21 mouse cellular contexts compared by ENCODE assay signal in genomic region chr8:33108914-33109313, GRCm38 (mm10).
DNase-seq lines count a peak whose midpoint lies in the region; TF ChIP-seq lines count a peak whose summit lies in the region.
"Had no signal": no experiment of that assay in that cellular context is flagged by ENCODE, and none has a peak within 500 bp of the region (broad histone marks: within the 10 kb centered on the region; RNA-seq: fewer than 3 reads in every experiment).

No protein-coding gene starts in this region.

- DNase-seq in 416B (ENCODE audit: low read depth) (peak; percentile 2), A20 (ENCODE audit: low read depth, low spot score) (peak; percentile 39), CH12.LX (ENCODE audit: extremely low read depth) (peak; percentile 71)
- no peak for DNase-seq in urinary bladder, postnatal 4 days (ENCODE audit: low spot score in 2 of 2)
- DNase-seq in forebrain, embryonic 10.5 days (ENCODE audit: extremely low spot score, low spot score) = no peak
- DNase-seq in layer of hippocampus, adult 8-10 months (ENCODE audit: low spot score in 2 of 2) = no peak
- DNase-seq: adrenal gland, adult 2 months; adrenal gland, adult 8-10 months; adrenal gland, postnatal 10 days; adrenal gland, postnatal 14 days; adrenal gland, postnatal 25 days; adrenal gland, postnatal 36 days; B cell, adult 2 months; cerebellum, adult 11 months; cerebellum, adult 11-12 months; cerebellum, adult 18-20 months; cerebellum, adult 2 months; cerebellum, adult 8-10 months; cerebellum, adult 9-10 months had no signal

- 82% methylated on average over 3 of the region's 3 CpGs for WGBS in forebrain, embryonic 10.5 days

- H3K9ac ChIP-seq in CH12.LX (ENCODE audit: insufficient read depth, low read depth) = no peak overlapping the region

- H3K4me2 ChIP-seq in CH12.LX (ENCODE audit: insufficient read depth, low read depth, poor library complexity, severe bottlenecking) = no peak overlapping the region; the same call in 1 of the 2 replicates

- in situ Hi-C loops in CH12.LX (cut with MboI; ENCODE audit: low pct_ligation_motif_present, low pct_unique_long_range_greater_than_20kb, low sequenced_read_pairs) = no loop called here

- H3K9me3 ChIP-seq in CH12.LX (replicated peaks; ENCODE audit: low read length) = no peaks in the 10 kb centered on the region
- H3K9me3 ChIP-seq in forebrain, embryonic 10.5 days = no peaks in the 10 kb centered on the region
- H3K9me3 ChIP-seq: G1E had no signal

- H3K27ac ChIP-seq in CH12.LX (ENCODE audit: insufficient read depth, low read depth) = no peak overlapping the region
- no peak overlapping the region for H3K27ac ChIP-seq in forebrain, embryonic 10.5 days

- no peak for TF ChIP-seq EP300 in CH12.LX (IDR thresholded peaks at IDR 0.05; ENCODE audit: low read length)

- TF ChIP-seq POLR2A in CH12.LX (IDR thresholded peaks at IDR 0.05; ENCODE audit: low read depth, low read length) = no peak

- no peaks in the 10 kb centered on the region for H3K36me3 ChIP-seq in CH12.LX (replicated peaks in 1 of 2; ENCODE audit: control insufficient read depth in 1 of 2, insufficient read depth in 1 of 2, low read length in 1 of 2)
- no peaks in the 10 kb centered on the region for H3K36me3 ChIP-seq in forebrain, embryonic 10.5 days (replicated peaks)
- H3K36me3 ChIP-seq: G1E had no signal

- H3K79me2 ChIP-seq in CH12.LX (replicated peaks; ENCODE audit: control insufficient read depth, extremely low read depth, insufficient read depth, poor library complexity, severe bottlenecking) = no peaks in the 10 kb centered on the region

- peaks cover 4 to 18% of the 10 kb centered on the region in 2 experiments; a peak in 3 of 4 replicates for H3K4me1 ChIP-seq in CH12.LX (ENCODE audit: control insufficient read depth in 1 of 2, insufficient read depth in 2 of 2)
- H3K4me1 ChIP-seq in forebrain, embryonic 10.5 days = no peaks in the 10 kb centered on the region

- no peak overlapping the region for H3K4me3 ChIP-seq in CH12.LX (replicated peaks in 1 of 3; ENCODE audit: low read depth in 2 of 3, low read length in 2 of 3, poor library complexity in 1 of 3)
- H3K4me3 ChIP-seq in forebrain, embryonic 10.5 days = no peak overlapping the region

- no peaks in the 10 kb centered on the region for H3K27me3 ChIP-seq in CH12.LX (replicated peaks)
- H3K27me3 ChIP-seq in forebrain, embryonic 10.5 days (ENCODE audit: poor library complexity, severe bottlenecking) = no peaks in the 10 kb centered on the region
- H3K27me3 ChIP-seq: Patski had no signal

- no peak for TF ChIP-seq RAD21 in CH12.LX (IDR thresholded peaks at IDR 0.05; ENCODE audit: low read depth, low read length)

- dilution Hi-C loops in CH12.LX (cut with MboI; ENCODE audit: extremely low pct_ligation_motif_present, extremely low pct_unique_long_range_greater_than_20kb, low sequenced_read_pairs) = no loop called here

- TF ChIP-seq CTCF in CH12.LX (conservative IDR thresholded peaks at IDR 0.05 in 1 of 2, IDR thresholded peaks at IDR 0.05 in 1 of 2; ENCODE audit: low read depth in 2 of 2, low read length in 2 of 2) = no peak

TF ChIP-seq in CH12.LX, 34 proteins besides CTCF, POLR2A, EP300 and RAD21:
- TF ChIP-seq USF1 (IDR thresholded peaks at IDR 0.05; ENCODE audit: low read depth, low read length) = peak; percentile 48
- no peak for TF ChIP-seq ETS1 (conservative IDR thresholded peaks at IDR 0.05; ENCODE audit: low read depth, low read length)
- peak; percentile 48 for TF ChIP-seq USF2 (conservative IDR thresholded peaks at IDR 0.05; ENCODE audit: low read depth, low read length)
- TF ChIP-seq ZNF384 (IDR thresholded peaks at IDR 0.05; ENCODE audit: low read depth, low read length) = peak; percentile 74

Comparison
In these comparisons a context has a peak if more than half of its experiments do, and no peak if none do; other contexts are left out.
1. DNase-seq: peak in 416B (single experiment), A20 (single experiment) and CH12.LX (single experiment); none in urinary bladder, postnatal 4 days (0 of 2), forebrain, embryonic 10.5 days (single experiment) and layer of hippocampus, adult 8-10 months (0 of 2).